Mouse (Mus musculus) embryonic facial prominence, embryonic 15.5 days (tissue): ENCODE results near the gene Grcc10. TPM values are rescaled to one million over a fixed set of nuclear protein-coding genes. Genes with fewer than 3 reads are reported as not detected.
A peak's percentile ranks its signal among the peaks of the same experiment; 100 is the strongest.

ENCODE experiments used
- ATAC-seq: fragments of 200-750 bp; cut with Nextera tagmentation; 2 replicates; pipeline ENCODE4 v1.8.0; 2017; ENCODE audit warnings: low read depth, moderate TSS enrichment; ENCODE audit not compliant: insufficient number of reproducible peaks, low FRiP score, low TSS enrichment
- H3K27ac ChIP-seq: fragments of 300-500 bp; sonication (generic); replicated peaks from 2 replicates; pipeline ENCODE4 v1.5.1; 2015; ENCODE audit warnings: mild to moderate bottlenecking, inconsistent platforms
- H3K27me3 ChIP-seq: fragments of 300-500 bp; sonication (generic); 2 replicates; pipeline ENCODE4 v1.6.1; 2015; ENCODE audit warnings: inconsistent platforms
- H3K36me3 ChIP-seq: fragments of 300-500 bp; sonication (generic); 2 replicates; pipeline ENCODE4 v1.6.1; 2015; ENCODE audit warnings: mild to moderate bottlenecking, inconsistent platforms
- H3K4me1 ChIP-seq: fragments of 300-500 bp; sonication (generic); 2 replicates; pipeline ENCODE4 v1.6.1; 2015; ENCODE audit warnings: inconsistent platforms
- H3K4me2 ChIP-seq: fragments of 300-500 bp; sonication (generic); replicated peaks from 2 replicates; pipeline ENCODE4 v1.6.1; 2015; ENCODE audit warnings: mild to moderate bottlenecking, inconsistent platforms
- H3K4me3 ChIP-seq: fragments of 300-500 bp; sonication (generic); replicated peaks from 2 replicates; pipeline ENCODE4 v1.5.1; 2015; ENCODE audit warnings: mild to moderate bottlenecking, inconsistent platforms
- H3K9ac ChIP-seq: fragments of 300-500 bp; sonication (generic); 2 replicates; pipeline ENCODE4 v1.6.1; 2015; ENCODE audit warnings: inconsistent platforms
- H3K9me3 ChIP-seq: fragments of 300-500 bp; sonication (generic); replicated peaks from 2 replicates; pipeline ENCODE4 v1.6.1; 2016; ENCODE audit warnings: inconsistent platforms
- WGBS: fragments of 180-500 bp; shearing (Covaris S2); methylation state at CpG from one replicate; pipeline ENCODE4 v1.1.7; 2015; 5-methylcytosine and 5-hydroxymethylcytosine counted together
- microRNA counts: library from miRNA; unstranded; fragments of <30 nt; microRNA quantifications from one replicate; lab custom pipeline; 2016
- microRNA-seq: library from miRNA; unstranded; fragments of <30 nt; microRNA quantifications from one replicate; pipeline ENCODE4, GENCODE M21; 2016; ENCODE audit warnings: borderline number of aligned reads
- polyA plus RNA-seq: library from polyadenylated mRNA; unstranded; fragments of >200 nt; fragmentation: Nextera tagmentation; extraction: Ambion mirVana; gene quantifications from 2 replicates; pipeline ENCODE4 v1.2.1, GENCODE M21; 2015

The Grcc10 gene
- polyA plus RNA-seq, 1 experiment from 2014 or later, result 416 TPM

GRCm38 (mm10) chr6:124698751-124699150, 42.4 kb downstream of the Grcc10 start:
- Histone ChIP-seq H3K9me3 (no peaks in the 10 kb centered on the region), H3K27ac (no peak overlapping the region), H3K9ac (no peak overlapping the region), H3K4me2 (no peak overlapping the region), H3K36me3 (peaks cover 42% of the 10 kb centered on the region), H3K4me3 (no peak overlapping the region), H3K27me3 (no peaks in the 10 kb centered on the region), H3K4me1 (peaks cover 7% of the 10 kb centered on the region; the same call in 1 of the 2 replicates)
- WGBS, result 83% methylated on average over 6 of the region's 6 CpGs
- no peak for ATAC-seq

- Histone ChIP-seq H3K27ac (no peak overlapping the region), H3K4me2 (no peak overlapping the region), H3K4me3 (no peak overlapping the region), H3K36me3 (peaks cover 20% of the 10 kb centered on the region), H3K27me3 (no peaks in the 10 kb centered on the region), H3K9ac (no peak overlapping the region), H3K4me1 (peaks cover 14% of the 10 kb centered on the region), H3K9me3 (no peaks in the 10 kb centered on the region)
- no peak for ATAC-seq
- WGBS, result 90% methylated on average over 7 of the region's 7 CpGs
These were observed 44.6 kb downstream of the Grcc10 start for GRCm38 (mm10) chr6:124696441-124697150.

DNA sequence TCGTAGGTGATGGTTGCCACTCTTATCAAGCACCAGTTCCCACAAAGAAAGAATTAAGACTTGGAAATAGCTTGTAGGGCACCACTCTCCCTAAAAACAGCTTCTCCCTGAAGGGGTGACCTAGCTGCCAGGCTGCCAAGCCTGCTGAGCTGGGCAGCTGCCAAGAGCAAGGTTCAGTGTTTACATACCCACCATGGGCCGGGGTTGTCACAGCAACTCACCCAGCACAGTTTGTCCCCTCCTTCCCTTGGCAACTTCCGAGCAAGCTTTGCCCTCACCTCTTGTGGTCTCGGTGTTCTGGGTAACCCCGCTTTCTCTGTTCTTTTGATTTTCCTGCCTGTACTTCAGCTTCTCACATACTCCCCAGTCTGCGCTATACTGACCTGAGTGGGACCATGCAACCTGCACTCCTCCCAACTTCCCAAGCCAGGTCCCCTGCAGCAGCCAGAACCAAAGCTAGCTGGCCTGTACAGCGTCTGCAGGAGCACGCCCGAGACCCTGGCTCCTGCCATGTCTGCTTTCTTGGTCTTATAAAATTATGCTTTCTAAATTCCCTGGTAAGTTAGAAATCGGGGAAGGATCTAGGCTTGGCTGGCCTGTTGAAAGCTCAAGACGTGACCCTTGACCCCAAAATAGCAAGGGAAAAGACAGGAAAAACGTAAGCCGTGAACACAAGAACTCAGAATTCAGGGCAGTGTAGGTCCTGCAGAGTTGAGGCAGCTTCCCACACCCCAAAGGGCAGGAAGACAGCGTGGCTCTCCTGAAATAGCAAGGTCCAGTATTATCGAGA, 46.8 kb downstream of the Grcc10 start:
- H3K27me3 ChIP-seq, result no peaks in the 10 kb centered on the region
- H3K4me1 ChIP-seq, result peaks cover 14% of the 10 kb centered on the region; the same call in 1 of the 2 replicates
- peaks cover 9% of the 10 kb centered on the region for H3K36me3 ChIP-seq
- ATAC-seq, result peak; percentile 53; the same call in 1 of the 2 replicates
- H3K9ac ChIP-seq, result no peak overlapping the region
- no peaks in the 10 kb centered on the region for H3K9me3 ChIP-seq
- H3K27ac ChIP-seq, result peak overlapping the region; percentile 51
- 74% methylated on average over 15 of the region's 15 CpGs for WGBS
- no peak overlapping the region for H3K4me3 ChIP-seq
- no peak overlapping the region for H3K4me2 ChIP-seq

GRCm38 (mm10) chr6:124693243-124693981, 47.8 kb downstream of the Grcc10 start:
- no peaks in the 10 kb centered on the region for H3K27me3 ChIP-seq
- no peak for ATAC-seq
- no peaks in the 10 kb centered on the region for H3K9me3 ChIP-seq
- WGBS, result 64% methylated on average over 15 of the region's 15 CpGs
- H3K9ac ChIP-seq, result no peak overlapping the region
- H3K36me3 ChIP-seq, result no peaks in the 10 kb centered on the region
- H3K27ac ChIP-seq, result 0 out of 2 replicates have a peak overlapping the region, but pooled peaks have one; percentile 51
- H3K4me1 ChIP-seq, result peaks cover 14% of the 10 kb centered on the region; the same call in 1 of the 2 replicates
- H3K4me3 ChIP-seq, result no peak overlapping the region
- H3K4me2 ChIP-seq, result no peak overlapping the region

DNA sequence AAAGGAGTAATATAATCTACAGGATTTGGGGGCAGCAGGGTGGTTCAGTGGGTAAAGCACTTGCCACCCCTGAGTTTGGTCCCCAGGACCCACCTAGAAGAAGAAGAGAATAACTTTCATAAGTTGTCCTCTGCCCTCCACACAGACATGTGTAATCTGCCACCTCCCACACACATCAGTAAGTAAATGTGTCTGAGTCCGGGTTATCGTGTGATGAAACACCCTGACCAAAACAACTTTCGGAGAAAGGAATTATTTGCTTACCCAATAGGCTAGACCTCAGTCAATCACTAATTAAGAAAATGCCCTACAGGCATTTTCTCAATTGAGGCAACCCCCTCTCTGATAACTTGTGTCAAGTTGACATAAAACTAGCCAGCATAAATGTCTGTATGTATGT, 50.7 kb downstream of the Grcc10 start:
- Histone ChIP-seq H3K4me1 (peaks cover 14% of the 10 kb centered on the region; the same call in 1 of the 2 replicates), H3K9ac (no peak overlapping the region), H3K27me3 (no peaks in the 10 kb centered on the region), H3K36me3 (no peaks in the 10 kb centered on the region), H3K4me2 (no peak overlapping the region), H3K4me3 (no peak overlapping the region), H3K9me3 (no peaks in the 10 kb centered on the region), H3K27ac (no peak overlapping the region)
- ATAC-seq, result no peak
- WGBS, result 85% methylated on average over 3 of the region's 3 CpGs

MicroRNAs encoded within 50 kb of the gene (microRNA counts, 519-probe panel; counts per million panel counts)
- microRNA mmu-miR-141 (lab: Ali Mortazavi, UCI) (3,287 counts per million, percentile 79 among the panel's probes with 10 or more counts), microRNA mmu-miR-200c (lab: Ali Mortazavi, UCI) (3,782 counts per million, percentile 88 among the panel's probes with 10 or more counts)

Small RNA genes within 50 kb of the gene (microRNA-seq; reads per million reads assigned to microRNA genes)
- gene Mir141 (1,593 reads per million, percentile 81 among the genes with 10 or more reads in this experiment), gene Mir200c (11,995 reads per million, percentile 95 among the genes with 10 or more reads in this experiment)

Other genes starting within 250 kb of the Grcc10 start
- gene C1rl, start 248.3 kb downstream of the Grcc10 start, polyA plus RNA-seq, result 0.47 and 0.67 TPM in 2 replicates
- 5.1 and 6.1 TPM in 2 replicates for gene C1ra, start 229.0 kb downstream of the Grcc10 start, polyA plus RNA-seq
- 5.7 and 9.0 TPM in 2 replicates for gene C1s1, start 199.0 kb downstream of the Grcc10 start, polyA plus RNA-seq
- gene C1rb, start 171.1 kb downstream of the Grcc10 start, polyA plus RNA-seq, result not detected in 2 replicates
- gene C1s2, start 105.3 kb downstream of the Grcc10 start, polyA plus RNA-seq, result 0.14 and 0.21 TPM in 2 replicates
- gene Lpcat3, start 78.3 kb downstream of the Grcc10 start, polyA plus RNA-seq, result 56.0 and 56.1 TPM in 2 replicates
- gene Emg1, start 29.2 kb downstream of the Grcc10 start, polyA plus RNA-seq, result 171 and 186 TPM in 2 replicates
- 301 and 317 TPM in 2 replicates for gene Phb2, start 29.0 kb downstream of the Grcc10 start, polyA plus RNA-seq
- gene Ptpn6, start 2.7 kb downstream of the Grcc10 start, polyA plus RNA-seq, result 19.9 and 20.2 TPM in 2 replicates
- not detected in 2 replicates for gene Gm45234, start 14.6 kb upstream of the Grcc10 start, polyA plus RNA-seq
- 20.1 and 21.0 TPM in 2 replicates for gene Atn1, start 15.2 kb upstream of the Grcc10 start, polyA plus RNA-seq
- 11.8 and 12.7 TPM in 2 replicates for gene Eno2, start 28.3 kb upstream of the Grcc10 start, polyA plus RNA-seq
- 26.7 and 47.5 TPM in 2 replicates for gene Lrrc23, start 38.4 kb upstream of the Grcc10 start, polyA plus RNA-seq
- 16.4 and 17.5 TPM in 2 replicates for gene Spsb2, start 67.3 kb upstream of the Grcc10 start, polyA plus RNA-seq
- gene Tpi1, start 72.9 kb upstream of the Grcc10 start, polyA plus RNA-seq, result 779 and 809 TPM in 2 replicates
- gene Usp5, start 88.1 kb upstream of the Grcc10 start, polyA plus RNA-seq, result 140 and 141 TPM in 2 replicates
- gene Cdca3, start 88.2 kb upstream of the Grcc10 start, polyA plus RNA-seq, result 128 and 138 TPM in 2 replicates
- 2.0 and 2.1 TPM in 2 replicates for gene Gnb3, start 98.9 kb upstream of the Grcc10 start, polyA plus RNA-seq
- 55.9 and 57.6 TPM in 2 replicates for gene P3h3, start 116.4 kb upstream of the Grcc10 start, polyA plus RNA-seq
- gene Gpr162, start 122.6 kb upstream of the Grcc10 start, polyA plus RNA-seq, result 2.6 and 3.4 TPM in 2 replicates
- gene Cd4, start 146.8 kb upstream of the Grcc10 start, polyA plus RNA-seq, result 0.36 and 0.60 TPM in 2 replicates
- 2.8 and 4.0 TPM in 2 replicates for gene Lag3, start 170.3 kb upstream of the Grcc10 start, polyA plus RNA-seq
- gene Ptms, start 178.7 kb upstream of the Grcc10 start, polyA plus RNA-seq, result 355 and 368 TPM in 2 replicates
- gene Mlf2, start 190.0 kb upstream of the Grcc10 start, polyA plus RNA-seq, result 373 and 388 TPM in 2 replicates
- 144 and 150 TPM in 2 replicates for gene Cops7a, start 224.2 kb upstream of the Grcc10 start, polyA plus RNA-seq